Mouse (Mus musculus) WW6 (cell line): ENCODE data around the gene Lamc1.
"Not testable (repeated sequence)": the region's sequence is repeated elsewhere in the genome, so short reads cannot be mapped to it uniquely, and the experiment has no call there.

ENCODE experiments used
- DNase-seq: peaks from one replicate; pipeline ENCODE4 v3.0.0-alpha.2; 2013; ENCODE audit warnings: low read depth, low spot score

Lamc1 gene

DNA sequence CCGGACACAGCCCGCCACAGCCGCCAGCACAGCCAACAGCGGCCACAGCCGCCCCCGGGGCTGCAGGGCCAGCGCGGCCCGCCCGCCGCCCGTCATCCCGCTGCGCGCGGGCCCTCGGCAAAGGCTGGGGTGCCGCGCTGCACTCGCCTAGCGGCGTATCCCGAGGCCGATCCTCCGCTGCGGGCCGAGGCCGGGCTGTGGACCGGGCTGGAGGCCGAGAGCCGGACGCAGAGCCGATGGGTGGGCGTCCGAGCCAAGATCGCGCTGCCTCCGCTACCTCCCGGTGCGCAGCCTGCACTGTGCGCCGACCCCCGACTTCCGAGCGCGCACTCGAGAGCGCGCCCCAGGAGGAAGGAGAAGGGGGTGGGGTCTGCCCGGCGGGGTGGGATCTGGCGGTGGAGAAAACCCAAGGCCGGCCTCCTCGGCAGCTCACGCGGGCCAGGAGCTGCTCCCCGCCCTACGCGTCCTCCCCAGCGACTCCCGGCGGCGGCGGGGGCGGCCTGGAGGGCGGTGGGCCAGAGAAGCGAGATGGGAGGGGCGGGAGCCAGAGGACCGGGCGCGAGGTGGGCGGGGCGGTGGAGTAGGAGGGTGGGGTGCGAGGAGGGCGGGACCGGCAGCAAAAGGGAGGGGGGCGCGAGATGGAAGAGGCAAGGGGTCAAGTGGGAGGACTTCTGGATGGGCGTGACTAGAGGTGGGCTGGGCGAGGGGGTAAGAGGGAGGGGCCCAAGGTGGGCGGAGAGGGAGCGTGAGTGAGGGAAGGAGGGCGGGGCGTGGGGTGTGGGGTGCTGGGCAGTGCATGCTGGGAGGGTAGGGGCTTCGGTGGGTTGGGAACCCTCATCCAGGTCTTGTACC lies at the start of gene Lamc1:
Lamc1 (minus strand) TSS at position 343 of the 852 bp plus-strand sequence.
- peak; percentile 91 for DNase-seq

GRCm38 (mm10) chr1:153380746-153381282 lies 48.2 kb upstream of the Lamc1 start:
- no peak for DNase-seq

DNA sequence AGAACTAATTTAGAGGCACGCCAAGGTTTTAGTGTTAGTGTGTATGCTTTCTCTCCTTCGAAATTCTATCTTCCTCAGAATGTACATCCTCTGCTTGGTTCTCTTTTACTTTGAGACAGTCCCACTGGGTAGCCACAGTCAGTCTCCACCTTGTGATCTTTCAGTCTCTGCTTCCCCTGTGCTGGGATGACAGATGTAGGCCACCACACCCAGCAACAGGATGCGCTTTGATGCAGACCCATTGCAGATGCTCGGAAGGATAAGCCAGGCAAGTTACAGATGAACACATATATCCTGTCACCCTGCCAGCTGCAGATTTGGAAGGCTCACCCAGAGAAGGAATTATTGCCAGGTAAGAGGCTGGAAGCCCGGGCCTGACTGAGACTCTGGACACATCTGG lies 47.2 kb upstream of the Lamc1 start:
- DNase-seq = no peak

GRCm38 (mm10) chr1:153378587-153378986 lies 46.0 kb upstream of the Lamc1 start:
- DNase-seq = no peak

- DNase-seq = peak; percentile 68
These were observed 43.9 kb upstream of the Lamc1 start for GRCm38 (mm10) chr1:153376446-153376845.

DNA sequence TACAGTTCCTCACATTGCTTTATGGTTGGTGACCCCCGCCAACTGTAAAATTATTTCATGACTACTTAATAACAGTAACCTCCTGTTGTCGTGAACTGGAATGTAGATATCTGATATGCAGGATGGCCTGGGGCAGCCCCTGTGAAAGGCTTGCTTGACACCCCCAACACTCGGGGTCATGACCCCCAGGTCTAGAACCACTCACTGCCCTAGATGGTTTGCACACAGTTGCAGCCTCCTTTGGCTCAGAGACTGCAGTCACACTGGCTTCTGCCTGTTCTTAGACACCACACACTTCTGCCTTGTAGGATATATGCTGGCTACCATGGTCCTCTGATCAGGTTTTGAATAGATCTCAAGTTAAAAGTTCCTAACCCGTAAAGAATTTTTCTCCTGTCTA lies 41.5 kb upstream of the Lamc1 start:
- DNase-seq = no peak

- no peak for DNase-seq
These were observed 39.3 kb upstream of the Lamc1 start for GRCm38 (mm10) chr1:153371846-153372245.

DNA sequence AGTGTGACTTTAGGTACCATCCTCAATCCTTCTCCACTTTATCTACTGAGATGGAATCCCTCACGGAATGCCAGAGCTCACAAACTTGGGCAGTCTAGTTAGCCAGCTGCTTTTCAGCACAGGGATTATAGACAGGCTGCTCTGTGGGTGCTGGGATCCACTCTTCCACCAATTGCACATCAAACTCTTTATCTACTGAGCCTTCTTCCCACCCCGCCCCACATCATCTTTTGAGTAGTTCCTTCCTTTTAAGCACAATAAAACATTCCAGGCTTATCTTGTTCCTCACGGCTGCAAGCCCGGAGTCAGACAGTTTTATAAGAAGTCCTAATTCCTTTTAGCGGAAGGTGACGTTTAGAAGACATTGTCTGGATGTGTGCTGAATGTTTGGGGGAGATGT lies 36.4 kb upstream of the Lamc1 start:
- DNase-seq = no peak

DNA sequence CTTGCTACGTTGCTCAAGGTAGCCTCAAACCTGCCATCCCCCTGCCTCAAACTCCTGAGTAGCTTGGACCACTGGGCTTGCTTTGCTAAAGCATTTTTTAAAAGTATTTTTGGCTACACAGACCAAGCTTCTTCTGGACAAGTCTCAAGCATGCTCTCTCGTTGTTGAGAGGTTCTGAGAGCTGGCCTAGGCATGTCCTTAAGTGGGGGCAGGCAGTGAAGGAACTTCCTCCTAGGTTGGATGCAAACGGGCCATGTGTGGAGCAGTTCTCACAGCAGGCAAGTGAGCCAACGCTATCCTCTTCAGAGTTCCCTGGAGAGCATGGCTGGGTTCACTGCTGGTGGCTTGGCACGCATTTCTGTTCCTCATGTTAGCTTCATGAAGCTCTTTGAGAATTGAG lies 34.5 kb upstream of the Lamc1 start:
- DNase-seq = no peak

DNA sequence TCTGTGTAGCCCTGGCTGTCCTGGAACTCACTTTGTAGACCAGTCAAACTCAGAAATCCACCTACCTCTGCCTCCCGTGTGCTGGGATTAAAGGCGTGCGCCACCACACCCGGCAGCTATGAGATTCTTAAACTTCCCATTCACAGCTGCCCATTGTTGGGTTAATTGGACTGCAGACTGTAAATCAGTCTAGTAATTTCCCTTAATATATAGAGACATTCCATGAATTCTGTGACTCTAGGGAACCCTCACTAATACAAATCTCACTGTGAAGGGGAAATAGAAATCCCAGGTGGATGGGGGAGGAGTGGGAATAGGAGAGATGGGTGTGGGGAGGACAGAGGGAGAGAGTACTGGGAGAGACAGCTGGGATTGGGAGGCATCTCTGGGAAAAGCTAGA lies 29.3 kb upstream of the Lamc1 start:
- no peak for DNase-seq

GRCm38 (mm10) chr1:153360556-153360955 lies 28.0 kb upstream of the Lamc1 start:
- no peak for DNase-seq

- DNase-seq = no peak
These were observed 24.6 kb upstream of the Lamc1 start for GRCm38 (mm10) chr1:153357218-153357617.

DNA sequence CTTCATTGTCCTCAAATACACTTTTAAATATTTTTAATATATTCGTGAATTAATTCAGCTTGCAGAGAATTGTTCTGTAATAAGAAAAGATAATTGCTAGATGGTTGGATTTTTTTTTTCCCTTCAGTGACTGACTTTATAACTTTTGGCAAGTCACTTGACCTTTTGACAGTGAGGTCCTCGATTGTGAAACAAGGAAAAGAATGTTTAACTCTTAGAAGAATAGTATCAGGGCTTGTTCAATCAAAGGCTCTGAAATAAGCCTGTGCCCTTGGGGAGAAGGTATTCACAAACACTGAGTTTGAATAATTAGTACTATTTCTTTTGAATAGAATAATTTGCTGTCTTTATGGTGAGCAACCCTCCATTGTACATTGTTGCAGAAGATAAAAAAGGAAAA lies 21.9 kb upstream of the Lamc1 start:
- no peak for DNase-seq

- DNase-seq = no peak
These were observed 21.3 kb upstream of the Lamc1 start for GRCm38 (mm10) chr1:153353736-153354430.

- DNase-seq = no peak
These were observed 18.4 kb upstream of the Lamc1 start for GRCm38 (mm10) chr1:153351034-153351433.

DNA sequence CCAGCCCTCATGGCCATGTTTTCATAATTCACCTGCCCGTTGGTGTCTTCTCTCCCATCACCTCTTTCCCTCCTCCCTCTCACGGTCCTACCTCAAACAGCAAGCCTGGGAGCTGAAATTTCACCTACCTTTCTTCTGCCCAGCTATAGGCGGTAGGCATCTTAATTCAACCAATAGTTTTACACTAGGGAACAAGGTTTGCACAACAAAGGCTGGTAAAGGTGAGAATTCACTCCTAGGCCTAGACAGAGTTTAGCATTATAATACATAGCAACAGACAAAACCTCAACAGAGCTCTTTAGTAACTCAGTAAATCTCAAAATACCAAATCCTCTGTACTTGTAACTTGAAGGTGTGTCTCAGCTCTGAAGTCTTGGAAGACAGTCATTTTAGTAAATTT lies 15.1 kb upstream of the Lamc1 start:
- no peak for DNase-seq

- DNase-seq = no peak
These were observed 14.5 kb upstream of the Lamc1 start for GRCm38 (mm10) chr1:153347040-153347439.

- no peak for DNase-seq
These were observed 13.2 kb upstream of the Lamc1 start for GRCm38 (mm10) chr1:153345699-153346291.

GRCm38 (mm10) chr1:153345002-153345401 lies 12.4 kb upstream of the Lamc1 start:
- DNase-seq = no peak

- DNase-seq = not testable (repeated sequence)
These were observed 2.9 kb upstream of the Lamc1 start for GRCm38 (mm10) chr1:153335451-153335850.

- no peak for DNase-seq
These were observed 923 bp upstream of the Lamc1 start for GRCm38 (mm10) chr1:153333296-153334121.
